Mouse (Mus musculus) hindbrain, embryonic 14.5 days (tissue): Measurements from ENCODE around the gene E130309D02Rik. TPM values are rescaled to one million over a fixed set of nuclear protein-coding genes. Genes with fewer than 3 reads are reported as not detected.

Source experiments
- polyA plus RNA-seq: library from polyadenylated mRNA; unstranded; fragments of >200 nt; fragmentation: Nextera tagmentation; extraction: Ambion mirVana; gene quantifications from 2 replicates; pipeline ENCODE4 v1.2.1, GENCODE M21; 2014

The E130309D02Rik gene
- polyA plus RNA-seq, 1 experiment from 2014 or later = 25.4 TPM

Other genes starting within 250 kb of the E130309D02Rik start
- 29.4 and 29.8 TPM in 2 replicates for gene Rnf216, start 202.4 kb downstream of the E130309D02Rik start, polyA plus RNA-seq
- gene Olfr718-ps1, start 167.8 kb downstream of the E130309D02Rik start, polyA plus RNA-seq = 0.07 TPM in 1 of 2 replicates, not detected in the other
- gene Rbak, start 134.6 kb downstream of the E130309D02Rik start, polyA plus RNA-seq = 10.4 and 13.9 TPM in 2 replicates
- gene Spdye4b, start 134.3 kb downstream of the E130309D02Rik start, polyA plus RNA-seq = not detected in 2 replicates
- gene Spdye4a, start 88.5 kb downstream of the E130309D02Rik start, polyA plus RNA-seq = not detected in 2 replicates
- 21.6 and 24.8 TPM in 2 replicates for gene Zfp12, start 80.2 kb downstream of the E130309D02Rik start, polyA plus RNA-seq
- 5.5 and 6.4 TPM in 2 replicates for gene Zfp316, start 45.3 kb downstream of the E130309D02Rik start, polyA plus RNA-seq
- 0.23 and 0.43 TPM in 2 replicates for gene Zfp853, start 21.7 kb downstream of the E130309D02Rik start, polyA plus RNA-seq
- gene Zdhhc4, start 13.9 kb upstream of the E130309D02Rik start, polyA plus RNA-seq = 72.2 and 78.1 TPM in 2 replicates
- gene Grid2ip, start 42.0 kb upstream of the E130309D02Rik start, polyA plus RNA-seq = 0.25 and 0.60 TPM in 2 replicates
- 146 and 147 TPM in 2 replicates for gene Kdelr2, start 88.5 kb upstream of the E130309D02Rik start, polyA plus RNA-seq
- 17.1 and 17.5 TPM in 2 replicates for gene Daglb, start 149.2 kb upstream of the E130309D02Rik start, polyA plus RNA-seq
- 473 and 504 TPM in 2 replicates for gene Rac1, start 212.7 kb upstream of the E130309D02Rik start, polyA plus RNA-seq